Comparison of ENCODE assay signal across 8 mouse cellular contexts in genomic region chr7:111121522-111121921, GRCm38 (mm10). TPM values are rescaled to one million over a fixed set of nuclear protein-coding genes. Genes with fewer than 3 reads are reported as not detected.
DNase-seq lines count a peak whose midpoint lies in the region; ATAC-seq and TF ChIP-seq lines count a peak whose summit lies in the region.

No protein-coding gene starts in this region.

- H3K4me1 ChIP-seq in cerebellum, adult 2 months (ENCODE audit: control insufficient read depth, insufficient read depth, low read length): peaks cover 5% of the 10 kb centered on the region; the same call in 1 of the 2 replicates
- H3K4me1 ChIP-seq in testis, adult 2 months (ENCODE audit: control insufficient read depth, insufficient read depth, low read length): peaks cover 5% of the 10 kb centered on the region
- peaks cover 12% of the 10 kb centered on the region for H3K4me1 ChIP-seq in hindbrain, embryonic 14.5 days (replicated peaks; ENCODE audit: control insufficient read depth, insufficient read depth, low read length)
- peaks cover 7% of the 10 kb centered on the region; the same call in 1 of the 2 replicates for H3K4me1 ChIP-seq in limb, embryonic 14.5 days (ENCODE audit: control insufficient read depth, insufficient read depth, low read length)
- H3K4me1 ChIP-seq in olfactory bulb, adult 2 months (ENCODE audit: control insufficient read depth, insufficient read depth, low read length): peaks cover 4% of the 10 kb centered on the region

- TF ChIP-seq POLR2A in cerebellum, adult 2 months (IDR thresholded peaks at IDR 0.05; ENCODE audit: borderline replicate concordance, insufficient read depth, low read length): no peak
- no peak for TF ChIP-seq POLR2A in testis, adult 2 months (IDR thresholded peaks at IDR 0.05; ENCODE audit: control insufficient read depth, low read depth, low read length)
- no peak for TF ChIP-seq POLR2A in limb, embryonic 14.5 days (IDR thresholded peaks at IDR 0.05; ENCODE audit: borderline replicate concordance, extremely low read depth, insufficient read depth, insufficient read length)
- TF ChIP-seq POLR2A in olfactory bulb, adult 2 months (IDR thresholded peaks at IDR 0.05; ENCODE audit: insufficient read depth, low read depth, low read length): no peak

- peak in 1 of 2 experiments; percentile 17 for DNase-seq in cerebellum, adult 2 months
- no peak for DNase-seq in cerebellum, adult 9-11 months
- DNase-seq in testis, postnatal 10 days (ENCODE audit: low spot score): no peak
- peak; percentile 40 for DNase-seq in hindbrain, embryonic 14.5 days (ENCODE audit: low spot score)
- DNase-seq in limb, embryonic 14.5 days (ENCODE audit: low spot score): no peak
- DNase-seq in spleen, adult 18-20 months: no peak

- no peaks in the 10 kb centered on the region for H3K36me3 ChIP-seq in testis, adult 2 months (ENCODE audit: control insufficient read depth, insufficient read depth, low read length)
- peaks cover 11% of the 10 kb centered on the region; the same call in 1 of the 2 replicates for H3K36me3 ChIP-seq in hindbrain, embryonic 14.5 days (replicated peaks; ENCODE audit: control insufficient read depth, insufficient read depth)
- peaks cover 4% of the 10 kb centered on the region; the same call in 1 of the 2 replicates for H3K36me3 ChIP-seq in limb, embryonic 14.5 days (ENCODE audit: control insufficient read depth, insufficient read depth, low read length)

- H3K9ac ChIP-seq in hindbrain, embryonic 14.5 days: peak overlapping the region; percentile 77
- peak overlapping the region; percentile 88 for H3K9ac ChIP-seq in limb, embryonic 14.5 days (ENCODE audit: low read depth, low read length, severe bottlenecking)

- H3K27ac ChIP-seq in cerebellum, adult 2 months (ENCODE audit: insufficient read depth, low read length): peak overlapping the region; percentile 92
- H3K27ac ChIP-seq in testis, adult 2 months (ENCODE audit: control insufficient read depth, insufficient read depth, low read depth, low read length): peak overlapping the region; percentile 89
- peak overlapping the region; percentile 96 for H3K27ac ChIP-seq in hindbrain, embryonic 14.5 days
- peak overlapping the region; percentile 98 for H3K27ac ChIP-seq in limb, embryonic 14.5 days (replicated peaks; ENCODE audit: low read depth, low read length)
- peak overlapping the region; percentile 99; the same call in 1 of the 2 replicates for H3K27ac ChIP-seq in olfactory bulb, adult 2 months (ENCODE audit: insufficient read depth, low read depth, low read length)

- ATAC-seq in hindbrain, embryonic 14.5 days (ENCODE audit: low FRiP score): no peak
- no peak for ATAC-seq in limb, embryonic 14.5 days (ENCODE audit: low FRiP score, low read depth)

- 12% methylated on average over 9 of the region's 9 CpGs for WGBS in cerebellum, adult 2 months
- WGBS in hindbrain, embryonic 14.5 days: 26% methylated on average over 9 of the region's 9 CpGs
- WGBS in limb, embryonic 14.5 days: 38% methylated on average over 9 of the region's 9 CpGs
- WGBS in olfactory bulb, adult 2 months: 7% methylated on average over 9 of the region's 9 CpGs

- TF ChIP-seq CTCF in cerebellum, adult 2 months (IDR thresholded peaks at IDR 0.05; ENCODE audit: borderline replicate concordance, insufficient read depth, low read depth, low read length): no peak
- no peak for TF ChIP-seq CTCF in testis, adult 2 months (IDR thresholded peaks at IDR 0.05; ENCODE audit: control insufficient read depth, insufficient read depth, insufficient replicate concordance, low read depth, low read length)
- no peak for TF ChIP-seq CTCF in olfactory bulb, adult 2 months (IDR thresholded peaks at IDR 0.05; ENCODE audit: insufficient read depth, low read depth, low read length)

- no peaks in the 10 kb centered on the region for H3K27me3 ChIP-seq in cerebellum, adult 2 months (ENCODE audit: control insufficient read depth, insufficient read depth, low read length)
- H3K27me3 ChIP-seq in testis, adult 2 months (ENCODE audit: control insufficient read depth, insufficient read depth, low read length): no peaks in the 10 kb centered on the region
- H3K27me3 ChIP-seq in hindbrain, embryonic 14.5 days (ENCODE audit: control insufficient read depth, insufficient read depth, low read length): no peaks in the 10 kb centered on the region
- no peaks in the 10 kb centered on the region for H3K27me3 ChIP-seq in limb, embryonic 14.5 days (ENCODE audit: control insufficient read depth, insufficient read depth, low read length)

- H3K4me2 ChIP-seq in hindbrain, embryonic 14.5 days (replicated peaks): peak overlapping the region; percentile 78
- H3K4me2 ChIP-seq in limb, embryonic 14.5 days (replicated peaks; ENCODE audit: low read depth, low read length, severe bottlenecking): peak overlapping the region; percentile 87

- H3K9me3 ChIP-seq in hindbrain, embryonic 14.5 days (ENCODE audit: control insufficient read depth, low read length): no peaks in the 10 kb centered on the region
- no peaks in the 10 kb centered on the region for H3K9me3 ChIP-seq in limb, embryonic 14.5 days (ENCODE audit: control insufficient read depth, low read length)

- H3K4me3 ChIP-seq in cerebellum, adult 2 months (replicated peaks; ENCODE audit: insufficient read depth, low read depth, low read length): peak overlapping the region; percentile 88
- H3K4me3 ChIP-seq in testis, adult 2 months (ENCODE audit: control insufficient read depth, low read depth, low read length): peak overlapping the region; percentile 86
- peak overlapping the region; percentile 45 for H3K4me3 ChIP-seq in hindbrain, embryonic 14.5 days (replicated peaks; ENCODE audit: low read length)
- peak overlapping the region; percentile 61 for H3K4me3 ChIP-seq in limb, embryonic 14.5 days (replicated peaks; ENCODE audit: low read length)
- peak overlapping the region; percentile 79; the same call in 1 of the 2 replicates for H3K4me3 ChIP-seq in olfactory bulb, adult 2 months (ENCODE audit: insufficient read depth, low read depth, low read length)

RNA-seq across cellular contexts. Expression of gene Eif4g2, which starts 38.7 kb away (rescaled TPM):
- polyA plus RNA-seq in cerebellum, adult 2 months (2012; rRNA removed): 282 and 290 TPM in 2 replicates
- 156 and 167 TPM in 2 replicates for polyA plus RNA-seq in testis, adult 2 months (2012; rRNA removed)
- polyA plus RNA-seq in hindbrain, embryonic 14.5 days (2014; fragmentation: Nextera tagmentation; extraction: Ambion mirVana): 1,292 and 1,526 TPM in 2 replicates
- 350 and 352 TPM in 2 replicates for polyA plus RNA-seq in limb, embryonic 14.5 days (2012; rRNA removed)
- polyA plus RNA-seq in limb, embryonic 14.5 days (2014; fragmentation: Nextera tagmentation; extraction: Ambion mirVana): 921 and 939 TPM in 2 replicates
- 716 and 831 TPM in 2 replicates for polyA plus RNA-seq in olfactory bulb, adult 2 months (2012; ENCODE audit: insufficient read depth, insufficient read length, low replicate concordance, missing spikeins)
